Mouse (Mus musculus): ENCODE results near the gene Nf1.

DNA sequence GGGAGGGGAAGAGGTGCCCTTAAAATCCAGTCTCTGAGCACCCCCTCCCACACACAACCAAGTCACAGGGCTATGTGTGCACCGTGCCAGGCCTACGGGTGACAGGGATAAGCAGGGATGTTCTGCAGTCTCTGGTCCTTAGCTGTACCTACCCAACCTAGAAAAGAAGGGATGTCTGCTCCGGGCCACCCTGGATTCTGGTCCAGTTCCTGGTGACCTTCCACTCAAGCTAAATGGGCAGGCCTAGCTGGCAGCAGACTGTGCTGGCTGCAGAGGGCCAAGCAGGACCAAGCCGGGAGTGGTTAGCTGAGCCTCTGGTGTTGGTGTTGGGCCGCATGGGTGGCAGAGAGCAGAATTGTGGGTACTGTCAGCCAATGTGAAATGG lies 252.1 kb downstream of the Nf1 start:
- no peak for TF ChIP-seq CTCF (IDR thresholded peaks at IDR 0.05; ENCODE audit: control insufficient read depth, insufficient read depth, insufficient read length)
- TF ChIP-seq MYOG (IDR thresholded peaks at IDR 0.05; ENCODE audit: control insufficient read depth, extremely low read depth, insufficient read length), result no peak
